Mouse (Mus musculus) hindbrain, embryonic 13.5 days (tissue): ENCODE data around the gene Phactr2. TPM values are rescaled to one million over a fixed set of nuclear protein-coding genes. Genes with fewer than 3 reads are reported as not detected.

Experiments
- ATAC-seq: fragments of 200-750 bp; cut with Nextera tagmentation; 2 replicates; pipeline ENCODE4 v1.8.0; 2017; ENCODE audit warnings: moderate TSS enrichment; ENCODE audit not compliant: low FRiP score
- H3K27ac ChIP-seq: fragments of 300-500 bp; sonication (generic); 2 replicates; pipeline ENCODE4 v1.5.1; 2015; ENCODE audit warnings: inconsistent platforms, mild to moderate bottlenecking, moderate library complexity
- H3K27me3 ChIP-seq: fragments of 300-500 bp; sonication (generic); 2 replicates; pipeline ENCODE4 v1.6.1; 2015; ENCODE audit warnings: mild to moderate bottlenecking, inconsistent platforms
- H3K36me3 ChIP-seq: fragments of 300-500 bp; sonication (generic); 2 replicates; pipeline ENCODE4 v1.6.1; 2015; ENCODE audit warnings: mild to moderate bottlenecking, inconsistent platforms
- H3K4me1 ChIP-seq: fragments of 300-500 bp; sonication (generic); replicated peaks from 2 replicates; pipeline ENCODE4 v1.6.1; 2015; ENCODE audit warnings: inconsistent platforms
- H3K4me2 ChIP-seq: fragments of 300-500 bp; sonication (generic); 2 replicates; pipeline ENCODE4 v1.6.1; 2015; ENCODE audit warnings: inconsistent platforms, mild to moderate bottlenecking, moderate library complexity
- H3K4me3 ChIP-seq: fragments of 300-500 bp; sonication (generic); 2 replicates; pipeline ENCODE4 v1.5.1; 2015; ENCODE audit warnings: mild to moderate bottlenecking, inconsistent platforms
- H3K9ac ChIP-seq: fragments of 300-500 bp; sonication (generic); 2 replicates; pipeline ENCODE4 v1.6.1; 2015; ENCODE audit warnings: mild to moderate bottlenecking, inconsistent platforms
- H3K9me3 ChIP-seq: fragments of 300-500 bp; sonication (generic); 2 replicates; pipeline ENCODE4 v1.6.1; 2016; ENCODE audit warnings: inconsistent platforms
- WGBS: fragments of 180-500 bp; shearing (Covaris S2); methylation state at CpG from one replicate; pipeline ENCODE4 v1.1.7; 2015; 5-methylcytosine and 5-hydroxymethylcytosine counted together
- polyA plus RNA-seq: library from polyadenylated mRNA; unstranded; fragments of >200 nt; fragmentation: Nextera tagmentation; extraction: Ambion mirVana; gene quantifications from 2 replicates; pipeline ENCODE4 v1.2.1, GENCODE M21; 2015

Phactr2 gene
- polyA plus RNA-seq, 1 experiment from 2014 or later, result 7.8 TPM

DNA sequence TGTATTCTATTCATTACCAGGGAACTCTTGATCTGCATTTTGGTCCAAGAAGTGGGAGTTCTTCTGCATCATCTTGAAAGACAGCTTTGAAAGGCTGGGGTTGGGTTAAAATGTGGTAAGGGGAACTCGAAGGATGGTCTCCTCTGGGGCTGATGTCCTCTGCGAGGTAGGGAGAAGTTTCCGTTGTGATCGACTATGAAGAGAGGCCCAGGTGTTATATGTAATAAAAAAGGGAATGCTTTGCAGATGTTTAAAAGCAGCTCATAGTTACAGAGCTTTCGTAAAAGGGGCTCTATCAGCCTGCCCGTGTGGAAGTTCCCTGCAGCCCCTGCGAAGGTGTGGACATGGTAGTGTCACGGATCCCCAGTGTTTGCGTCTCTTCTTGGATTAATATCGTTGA is 50.2 kb downstream of the Phactr2 start:
- H3K27me3 ChIP-seq, result no peaks in the 10 kb centered on the region
- no peak overlapping the region for H3K4me2 ChIP-seq
- H3K4me1 ChIP-seq, result 0 out of 2 replicates have a peak, but pooled peaks cover under 1% of the 10 kb centered on the region
- H3K4me3 ChIP-seq, result no peak overlapping the region
- H3K27ac ChIP-seq, result no peak overlapping the region
- 91% methylated on average over 10 of the region's 10 CpGs for WGBS
- H3K9ac ChIP-seq, result no peak overlapping the region
- no peaks in the 10 kb centered on the region for H3K36me3 ChIP-seq
- no peaks in the 10 kb centered on the region for H3K9me3 ChIP-seq
- ATAC-seq, result no peak

- ATAC-seq, result 0 out of 2 replicates have a peak, but pooled peaks have one; percentile 30
These were observed 52.1 kb downstream of the Phactr2 start for GRCm38 (mm10) chr10:13422121-13422520.

DNA sequence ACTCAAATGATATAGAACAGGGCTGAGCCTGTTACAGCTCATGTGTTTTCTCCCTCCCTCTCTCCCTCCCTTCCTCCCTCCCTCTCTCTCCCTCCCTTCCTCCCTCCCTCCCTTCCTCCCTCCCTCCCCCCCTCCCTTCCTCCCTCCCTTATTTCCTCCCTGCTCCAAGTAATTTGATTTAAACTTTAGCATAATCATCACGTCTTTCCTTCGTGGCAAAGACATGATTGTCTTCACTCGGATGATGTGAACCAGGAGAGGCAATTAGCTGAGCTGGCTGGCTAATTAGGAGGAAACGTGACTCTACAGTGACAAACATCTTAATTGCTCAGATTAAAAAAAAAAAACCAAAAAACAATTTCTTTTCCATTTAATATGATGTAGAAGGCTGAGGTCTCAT is 55.0 kb downstream of the Phactr2 start:
- no peak overlapping the region for H3K9ac ChIP-seq
- no peak overlapping the region for H3K4me2 ChIP-seq
- no peak overlapping the region for H3K27ac ChIP-seq
- no peaks in the 10 kb centered on the region for H3K27me3 ChIP-seq
- H3K4me1 ChIP-seq, result peaks cover 7% of the 10 kb centered on the region; the same call in 1 of the 2 replicates
- H3K36me3 ChIP-seq, result no peaks in the 10 kb centered on the region
- H3K9me3 ChIP-seq, result no peaks in the 10 kb centered on the region
- WGBS, result 48% methylated on average over 4 of the region's 4 CpGs
- H3K4me3 ChIP-seq, result no peak overlapping the region
- ATAC-seq, result no peak

More at GRCm38 (mm10) chr10:13422121-13422520, 52.1 kb downstream of the Phactr2 start:
- Histone ChIP-seq H3K27ac (no peak overlapping the region), H3K9me3 (no peaks in the 10 kb centered on the region), H3K27me3 (no peaks in the 10 kb centered on the region), H3K4me3 (no peak overlapping the region), H3K9ac (no peak overlapping the region), H3K4me2 (no peak overlapping the region), H3K36me3 (no peaks in the 10 kb centered on the region), H3K4me1 (no peaks in the 10 kb centered on the region)
- 78% methylated on average over 9 of the region's 9 CpGs for WGBS

- H3K4me3 ChIP-seq, result no peak overlapping the region
These were observed 58.6 kb downstream of the Phactr2 start for GRCm38 (mm10) chr10:13415489-13416104.

DNA sequence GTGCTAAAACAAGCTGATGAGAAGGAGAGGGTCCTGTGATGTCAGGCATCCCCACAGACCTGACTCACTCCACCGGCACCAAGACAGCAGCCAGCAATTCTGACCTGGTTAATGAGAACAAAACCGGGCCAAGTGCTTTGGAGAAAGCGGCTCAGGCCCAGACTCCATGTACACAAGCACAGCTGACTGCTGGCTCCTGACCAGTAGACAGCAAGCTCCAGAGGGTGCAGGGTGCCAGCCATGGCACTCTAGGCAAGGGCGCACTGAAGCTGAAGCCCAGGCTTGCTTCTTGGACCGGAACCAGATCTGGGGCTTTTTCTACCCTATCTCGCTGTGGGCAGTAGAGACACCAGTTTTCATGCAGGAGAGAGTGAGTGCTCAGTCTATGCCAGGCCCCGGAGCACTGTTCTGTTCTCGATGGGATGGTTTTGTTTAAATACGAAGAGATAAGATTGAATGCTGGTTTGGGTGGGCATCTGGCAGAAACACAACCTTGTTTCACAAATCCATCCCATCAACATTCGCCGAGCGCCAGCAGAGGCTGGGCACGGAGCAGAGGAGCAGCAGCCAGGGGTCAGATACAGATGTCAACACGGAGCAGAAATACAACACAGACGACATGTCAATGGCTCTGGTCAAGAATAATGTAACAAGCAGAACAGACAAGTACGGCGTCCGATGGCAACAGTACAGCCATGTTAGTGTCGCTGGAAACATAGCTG is 61.8 kb downstream of the Phactr2 start:
- ATAC-seq, result no peak
- Histone ChIP-seq H3K9ac (no peak overlapping the region), H3K4me3 (no peak overlapping the region), H3K27me3 (no peaks in the 10 kb centered on the region), H3K4me1 (peaks cover 7% of the 10 kb centered on the region; the same call in 1 of the 2 replicates), H3K27ac (no peak overlapping the region), H3K9me3 (no peaks in the 10 kb centered on the region), H3K4me2 (no peak overlapping the region), H3K36me3 (no peaks in the 10 kb centered on the region)
- 91% methylated on average over 19 of the region's 19 CpGs for WGBS

More at GRCm38 (mm10) chr10:13415489-13416104, 58.6 kb downstream of the Phactr2 start:
- WGBS, result 45% methylated on average over 8 of the region's 8 CpGs
- H3K9me3 ChIP-seq, result no peaks in the 10 kb centered on the region
- no peaks in the 10 kb centered on the region for H3K36me3 ChIP-seq
- no peak overlapping the region for H3K4me2 ChIP-seq
- no peak overlapping the region for H3K9ac ChIP-seq
- no peak for ATAC-seq
- H3K4me1 ChIP-seq, result peaks cover 7% of the 10 kb centered on the region; the same call in 1 of the 2 replicates
- H3K27me3 ChIP-seq, result no peaks in the 10 kb centered on the region
- H3K27ac ChIP-seq, result no peak overlapping the region

DNA sequence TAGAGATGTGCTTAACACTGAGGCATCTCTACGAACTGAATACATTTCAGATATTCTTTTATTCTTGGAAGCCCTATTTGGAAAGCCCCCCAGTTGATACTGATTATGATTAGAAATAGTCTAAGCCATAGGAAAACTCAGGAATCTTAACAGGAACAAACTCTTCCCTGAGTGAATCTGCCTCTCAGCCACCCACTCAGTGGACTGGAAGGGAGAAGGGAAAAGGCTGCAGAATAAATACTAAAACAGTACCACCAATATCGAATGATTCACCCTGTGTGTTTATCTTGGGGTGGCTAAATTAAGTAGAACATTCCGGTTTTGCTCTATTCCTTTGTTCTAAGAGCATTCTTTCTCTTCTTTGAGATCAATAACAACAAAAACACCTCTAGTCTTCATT is 63.2 kb downstream of the Phactr2 start:
- H3K4me3 ChIP-seq, result no peak overlapping the region
- H3K9me3 ChIP-seq, result no peaks in the 10 kb centered on the region
- H3K27ac ChIP-seq, result no peak overlapping the region
- peaks cover 7% of the 10 kb centered on the region; the same call in 1 of the 2 replicates for H3K4me1 ChIP-seq
- H3K36me3 ChIP-seq, result no peaks in the 10 kb centered on the region
- H3K27me3 ChIP-seq, result no peaks in the 10 kb centered on the region
- no peak overlapping the region for H3K9ac ChIP-seq
- no peak for ATAC-seq
- 83% methylated on average over 3 of the region's 3 CpGs for WGBS
- H3K4me2 ChIP-seq, result no peak overlapping the region

GRCm38 (mm10) chr10:13401971-13402370 is 72.2 kb downstream of the Phactr2 start:
- no peak for ATAC-seq
- H3K36me3 ChIP-seq, result no peaks in the 10 kb centered on the region
- WGBS, result 90% methylated on average over 1 of the region's 1 CpGs
- H3K4me2 ChIP-seq, result no peak overlapping the region
- H3K9me3 ChIP-seq, result no peaks in the 10 kb centered on the region
- H3K4me3 ChIP-seq, result no peak overlapping the region
- no peaks in the 10 kb centered on the region for H3K4me1 ChIP-seq
- H3K9ac ChIP-seq, result no peak overlapping the region
- no peaks in the 10 kb centered on the region for H3K27me3 ChIP-seq
- no peak overlapping the region for H3K27ac ChIP-seq

DNA sequence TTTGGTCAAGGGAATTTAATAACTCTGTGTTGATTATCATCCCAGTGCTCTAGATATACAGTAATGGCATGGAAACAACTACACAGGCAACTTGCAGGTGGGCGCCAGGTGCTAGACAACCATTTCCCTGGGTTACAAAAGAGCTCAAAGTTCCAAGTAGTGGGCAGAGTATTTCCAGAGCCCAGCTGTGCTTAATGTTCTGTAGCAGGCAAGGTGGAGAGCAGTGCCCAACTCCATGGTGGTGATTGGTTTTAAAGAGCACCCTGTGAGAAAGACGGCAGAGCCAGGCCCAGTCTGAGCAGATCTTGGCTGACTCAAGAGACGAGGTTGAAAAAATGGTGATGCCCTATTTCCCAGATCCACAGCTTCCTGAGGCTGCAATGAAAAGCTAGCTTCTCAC is 78.5 kb downstream of the Phactr2 start:
- Histone ChIP-seq H3K9ac (no peak overlapping the region), H3K36me3 (no peaks in the 10 kb centered on the region), H3K9me3 (no peaks in the 10 kb centered on the region), H3K27ac (no peak overlapping the region), H3K4me2 (no peak overlapping the region), H3K4me1 (no peaks in the 10 kb centered on the region), H3K27me3 (no peaks in the 10 kb centered on the region), H3K4me3 (no peak overlapping the region)
- no peak for ATAC-seq
- WGBS, result 85% methylated on average over 3 of the region's 3 CpGs

DNA sequence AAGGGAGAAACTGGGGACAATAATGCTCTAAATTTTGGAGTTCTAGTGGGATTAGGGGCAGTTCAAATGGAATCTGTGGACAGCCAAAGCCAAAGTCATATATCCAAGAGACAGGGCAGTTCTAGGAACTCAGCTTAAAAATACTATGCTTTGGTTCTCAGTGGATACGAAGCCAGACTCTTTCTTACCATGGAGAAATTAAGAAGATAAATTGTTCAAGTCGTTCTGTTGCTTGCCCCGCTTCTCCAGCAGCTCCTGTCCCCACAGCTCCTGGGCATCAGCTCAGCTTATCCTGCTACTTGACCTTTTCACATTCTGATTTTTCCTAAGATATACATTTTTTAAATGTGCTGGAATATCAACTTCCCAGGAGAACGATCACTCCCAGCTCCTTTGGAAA is 80.2 kb downstream of the Phactr2 start:
- Histone ChIP-seq H3K27ac (no peak overlapping the region), H3K9me3 (no peaks in the 10 kb centered on the region), H3K4me3 (no peak overlapping the region), H3K4me2 (no peak overlapping the region), H3K9ac (no peak overlapping the region), H3K4me1 (peaks cover 2% of the 10 kb centered on the region; the same call in 1 of the 2 replicates), H3K27me3 (no peaks in the 10 kb centered on the region), H3K36me3 (no peaks in the 10 kb centered on the region)
- 90% methylated on average over 4 of the region's 4 CpGs for WGBS
- ATAC-seq, result no peak

- WGBS, result 40% methylated on average over 11 of the region's 11 CpGs
These were observed 85.9 kb downstream of the Phactr2 start for GRCm38 (mm10) chr10:13388116-13388922.

GRCm38 (mm10) chr10:13384866-13385265 is 89.3 kb downstream of the Phactr2 start:
- Histone ChIP-seq H3K27me3 (no peaks in the 10 kb centered on the region), H3K9me3 (no peaks in the 10 kb centered on the region), H3K36me3 (no peaks in the 10 kb centered on the region), H3K9ac (no peak overlapping the region), H3K4me1 (peaks cover 14% of the 10 kb centered on the region), H3K4me2 (no peak overlapping the region), H3K4me3 (no peak overlapping the region), H3K27ac (no peak overlapping the region)
- 47% methylated on average over 3 of the region's 3 CpGs for WGBS
- ATAC-seq, result no peak

More at GRCm38 (mm10) chr10:13388116-13388922, 85.9 kb downstream of the Phactr2 start:
- Histone ChIP-seq H3K4me3 (peak overlapping the region; percentile 30), H3K36me3 (no peaks in the 10 kb centered on the region), H3K27ac (peak overlapping the region; percentile 56; the same call in 1 of the 2 replicates), H3K4me2 (peak overlapping the region; percentile 50), H3K9me3 (no peaks in the 10 kb centered on the region), H3K4me1 (peaks cover 14% of the 10 kb centered on the region), H3K9ac (peak overlapping the region; percentile 60; the same call in 1 of the 2 replicates), H3K27me3 (no peaks in the 10 kb centered on the region)
- peak; percentile 76 for ATAC-seq

DNA sequence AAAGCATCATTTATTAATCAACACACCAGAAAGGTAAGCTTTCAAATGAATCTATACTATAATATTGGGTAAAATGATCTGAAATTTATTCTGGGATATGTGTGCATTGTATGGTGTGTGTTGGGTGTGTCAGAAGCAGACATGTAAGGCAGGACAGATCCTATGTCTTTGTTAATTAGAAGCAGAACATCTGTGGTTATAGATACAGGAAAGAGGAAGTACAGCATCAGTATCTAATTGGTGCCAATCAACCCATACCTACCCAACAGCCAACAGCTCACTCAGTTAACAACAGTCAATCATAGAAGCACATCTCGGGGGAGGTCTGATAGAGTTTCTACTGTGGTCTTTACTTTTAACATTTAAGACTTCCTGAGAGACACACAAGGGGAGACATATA is 96.3 kb downstream of the Phactr2 start:
- no peak for ATAC-seq
- Histone ChIP-seq H3K4me1 (no peaks in the 10 kb centered on the region; the same call in 1 of the 2 replicates), H3K4me2 (no peak overlapping the region), H3K9me3 (no peaks in the 10 kb centered on the region), H3K9ac (no peak overlapping the region), H3K27ac (no peak overlapping the region), H3K36me3 (no peaks in the 10 kb centered on the region), H3K27me3 (no peaks in the 10 kb centered on the region), H3K4me3 (no peak overlapping the region)
- WGBS, result 97% methylated on average over 1 of the region's 1 CpGs
